Mouse (Mus musculus): ENCODE results near the gene Rerg.

GRCm38 (mm10) chr6:137047036-137047435 lies 123.3 kb downstream of the Rerg start:
- TF ChIP-seq CTCF (IDR thresholded peaks at IDR 0.05; ENCODE audit: low read depth, low read length) (no peak), POLR2AphosphoS5 (IDR thresholded peaks at IDR 0.05; ENCODE audit: insufficient replicate concordance, low read depth, low read length) (no peak), GATA1 (IDR thresholded peaks at IDR 0.05; ENCODE audit: borderline replicate concordance, low read length) (no peak), TAL1 (conservative IDR thresholded peaks at IDR 0.05; ENCODE audit: low read depth, low read length) (no peak)

All from G1E (cell line).